Mouse (Mus musculus): ENCODE measurements around the gene Zbtb46. TPM values are rescaled to one million over a fixed set of nuclear protein-coding genes. Genes with fewer than 3 reads are reported as not detected.
A peak's percentile ranks its signal among the peaks of the same experiment; 100 is the strongest.

Zbtb46 gene
- total RNA-seq, 4 experiments from 2014 or later, result 8.9 to 11.5 (median 10.5) TPM

DNA sequence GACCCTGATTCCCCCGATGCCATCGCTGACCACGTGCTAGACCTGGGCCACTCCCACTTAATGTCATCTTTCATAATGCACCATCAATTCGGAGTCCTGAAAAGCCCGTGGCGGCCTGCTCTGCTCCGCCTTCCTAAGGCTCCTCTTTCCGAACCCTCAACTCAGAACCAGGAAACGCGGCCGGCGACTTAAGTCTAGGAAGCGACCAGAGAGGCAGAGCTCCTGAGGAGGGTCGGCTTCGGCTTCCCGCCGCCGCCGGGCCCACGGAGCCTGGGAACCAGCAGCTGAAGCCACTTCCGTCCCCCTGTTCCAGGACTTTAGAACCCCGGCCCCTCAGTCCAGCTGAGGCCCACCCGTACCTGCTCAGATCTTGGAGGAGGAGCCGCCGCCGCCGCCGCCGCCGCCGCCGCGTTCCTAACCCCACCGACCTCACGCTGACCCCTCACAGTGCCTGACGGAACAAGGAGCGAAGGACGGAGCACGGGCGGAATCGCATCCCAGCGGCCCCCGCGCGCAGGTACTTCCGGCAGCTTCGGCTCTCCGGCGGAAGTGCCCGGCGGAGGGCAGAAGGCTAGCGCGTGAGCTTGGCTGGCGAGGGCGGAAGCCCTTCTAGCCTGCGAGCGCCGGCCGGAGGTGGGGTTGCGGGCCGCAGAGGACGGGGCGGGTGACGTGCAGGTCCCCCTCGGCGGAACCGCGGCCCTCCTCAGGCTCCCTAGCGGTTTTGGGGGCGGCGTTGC, 94.2 kb downstream of the Zbtb46 start, which contains the start of the genes Zgpat and Arfrp1:
Zgpat (plus strand) TSS at position 69 of the 737 bp plus-strand sequence.
Arfrp1 (minus strand) TSS at position 545 of the 737 bp plus-strand sequence.
- DNase-seq (ENCODE audit: low spot score), result peak; percentile 90

DNA sequence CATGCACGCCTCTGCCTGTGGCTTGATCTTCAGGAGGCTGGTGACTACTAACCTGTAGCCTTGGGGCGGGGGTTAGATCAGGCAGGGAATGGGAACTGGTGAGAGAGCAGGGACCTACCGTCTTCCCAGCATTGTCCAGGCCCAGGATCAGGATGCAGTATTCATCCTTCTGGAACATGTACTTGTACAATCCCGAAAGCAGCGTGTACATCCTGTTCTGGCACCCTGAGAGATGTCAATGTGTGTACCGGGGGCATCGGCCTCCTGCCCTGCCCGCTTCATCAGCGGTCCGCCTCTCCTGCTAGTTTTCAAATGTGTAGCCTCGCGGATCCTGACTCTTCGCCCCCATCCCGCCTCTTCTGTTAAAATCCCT, 94.8 kb downstream of the Zbtb46 start:
- DNase-seq (ENCODE audit: low spot score), result no peak

DNA sequence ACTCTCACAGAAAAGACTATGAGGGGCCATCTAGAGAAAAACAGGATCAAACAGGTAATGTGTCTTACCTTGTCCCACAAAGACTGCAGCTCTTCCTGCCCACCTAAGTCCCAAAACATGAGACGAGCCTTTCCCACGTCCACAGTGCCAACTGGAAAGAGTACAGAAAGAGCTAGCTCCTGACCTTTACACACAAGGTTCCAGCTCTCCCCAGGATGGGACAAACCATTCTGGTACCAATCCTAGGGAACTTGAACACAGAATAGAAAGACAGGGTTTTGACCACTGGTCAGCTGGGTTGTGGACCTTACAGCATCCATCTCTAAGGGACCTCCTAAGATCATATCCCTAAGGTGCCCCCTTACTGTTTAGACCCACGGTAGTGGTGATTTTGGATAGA, 95.3 kb downstream of the Zbtb46 start:
- no peak for DNase-seq (ENCODE audit: low spot score)

DNA sequence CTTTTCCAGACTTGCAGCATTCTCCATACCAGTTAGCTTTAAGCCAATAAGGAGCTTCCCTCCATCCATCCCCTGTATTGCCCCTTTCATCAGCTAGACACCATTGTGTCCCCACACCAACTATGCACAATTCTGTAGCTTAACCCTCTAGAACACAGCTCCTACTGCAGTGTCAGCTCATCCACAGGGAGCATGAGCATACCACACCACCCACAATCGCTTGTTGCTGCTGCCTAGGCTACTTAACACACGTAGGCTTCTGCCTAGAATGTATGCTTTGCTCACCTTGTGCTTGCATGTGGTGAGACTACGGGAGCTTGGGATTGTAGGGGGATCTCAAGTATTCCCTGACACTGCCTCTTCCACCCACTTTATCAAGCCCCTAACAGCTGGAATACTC, 102.4 kb downstream of the Zbtb46 start:
- DNase-seq (ENCODE audit: low spot score), result no peak

DNA sequence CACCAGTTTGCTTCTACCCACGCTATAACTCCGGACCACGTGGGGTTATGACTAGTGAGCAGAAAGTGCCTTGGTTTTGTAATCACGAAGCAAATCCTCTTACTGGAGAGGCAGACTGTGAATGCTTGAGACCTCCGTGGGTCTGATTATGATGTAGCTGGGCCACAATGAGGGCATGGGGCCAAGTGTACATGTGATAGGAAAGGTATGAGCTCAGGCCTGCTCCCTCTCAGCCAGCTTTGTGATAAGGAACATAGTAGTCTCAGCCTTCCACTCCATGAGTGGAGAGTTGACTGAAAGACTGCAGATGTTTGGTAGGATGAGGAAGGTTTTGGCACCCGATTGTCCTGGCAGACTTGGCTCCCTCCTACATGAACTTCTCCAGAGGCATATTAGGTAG, 116.5 kb downstream of the Zbtb46 start:
- peak; percentile 24 for DNase-seq (ENCODE audit: low spot score)

DNA sequence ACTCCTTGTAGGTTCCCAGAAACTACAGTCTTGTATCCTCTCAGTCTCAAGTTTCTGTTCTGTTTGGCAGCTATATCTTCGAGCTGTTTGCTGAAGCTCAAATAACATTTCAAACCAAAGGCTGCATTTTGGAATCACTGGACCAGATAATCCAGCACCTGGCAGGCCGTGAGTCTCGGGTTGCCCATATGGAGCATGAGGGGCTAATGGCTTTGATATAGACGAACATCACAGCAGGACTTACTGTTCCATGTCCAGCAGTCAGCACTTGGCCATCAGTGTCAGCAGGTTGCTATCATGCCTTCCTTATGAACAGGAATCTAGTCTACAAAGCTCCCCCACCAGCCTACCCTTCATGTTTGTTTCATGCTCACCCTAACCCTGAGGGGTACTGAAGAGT, 118.8 kb downstream of the Zbtb46 start:
- no peak for DNase-seq (ENCODE audit: low spot score)

Other genes with a start within 250 kb of the Zbtb46 start
- gene Srms, start 246.2 kb downstream of the Zbtb46 start, total RNA-seq (2022), result under 1 TPM; 0.30 to 0.46 (median 0.38) TPM
- gene Fndc11, start 239.4 kb downstream of the Zbtb46 start, total RNA-seq (2022), result not detected
- 1 to 10 TPM; 7.9 to 9.5 (median 9.0) TPM for gene Helz2, start 217.4 kb downstream of the Zbtb46 start, total RNA-seq (2022)
- gene Gmeb2, start 171.4 kb downstream of the Zbtb46 start, total RNA-seq (2022), result 1 to 10 TPM; 6.9 to 8.8 (median 7.7) TPM
- gene Stmn3, start 144.9 kb downstream of the Zbtb46 start, total RNA-seq (2022), result under 1 TPM in 2 of 4 experiments, not detected in 2; 0.30 to 0.47 TPM
- gene Rtel1, start 139.7 kb downstream of the Zbtb46 start, total RNA-seq (2022), result 10 to 100 TPM in 2 of 4 experiments, 1 to 10 TPM in 2; 8.1 to 13.0 (median 10.0) TPM
- 10 to 100 TPM; 17.4 to 22.9 (median 18.1) TPM for gene Zgpat, start 94.5 kb downstream of the Zbtb46 start, total RNA-seq (2022)
- gene Arfrp1, start 94.0 kb downstream of the Zbtb46 start, total RNA-seq (2022), result 10 to 100 TPM; 50.2 to 56.0 (median 53.9) TPM
- 1 to 10 TPM; 4.6 to 5.1 (median 4.8) TPM for gene Lime1, start 79.3 kb downstream of the Zbtb46 start, total RNA-seq (2022)
- not detected for gene Abhd16b, start 33.8 kb upstream of the Zbtb46 start, total RNA-seq (2022)
- gene Tpd52l2, start 37.7 kb upstream of the Zbtb46 start, total RNA-seq (2022), result 10 to 100 TPM; 65.6 to 72.6 (median 66.5) TPM
- 10 to 100 TPM; 57.8 to 71.4 (median 65.0) TPM for gene Dnajc5, start 61.1 kb upstream of the Zbtb46 start, total RNA-seq (2022)
- 10 to 100 TPM; 26.8 to 39.2 (median 35.0) TPM for gene Uckl1, start 125.5 kb upstream of the Zbtb46 start, total RNA-seq (2022)
- 10 to 100 TPM; 34.3 to 42.6 (median 35.0) TPM for gene Prpf6, start 132.4 kb upstream of the Zbtb46 start, total RNA-seq (2022)
- 10 to 100 TPM; 11.0 to 18.7 (median 14.0) TPM for gene Zfp512b, start 133.4 kb upstream of the Zbtb46 start, total RNA-seq (2022)
- gene Samd10, start 139.8 kb upstream of the Zbtb46 start, total RNA-seq (2022), result 1 to 10 TPM; 1.2 to 1.6 (median 1.5) TPM
- gene Gm29797, start 197.6 kb upstream of the Zbtb46 start, total RNA-seq (2022), result not detected
- gene Sox18, start 212.2 kb upstream of the Zbtb46 start, total RNA-seq (2022), result 10 to 100 TPM; 21.4 to 53.8 (median 48.1) TPM
- 1 to 10 TPM; 5.3 to 8.0 (median 7.2) TPM for gene Tcea2, start 220.9 kb upstream of the Zbtb46 start, total RNA-seq (2022)
- 1 to 10 TPM; 3.7 to 8.9 (median 4.9) TPM for gene Rgs19, start 234.6 kb upstream of the Zbtb46 start, total RNA-seq (2022)
- not detected for gene Lkaaear1, start 239.0 kb upstream of the Zbtb46 start, total RNA-seq (2022)

Measured in heart, adult 8-10 months (tissue).